Mouse (Mus musculus) left cerebral cortex, adult 11 months (tissue): ENCODE data around the gene Spop.

Source experiments
- DNase-seq: peaks from one replicate; pipeline ENCODE4 v3.0.0; 2022; ENCODE audit warnings: low spot score

The Spop gene

DNA sequence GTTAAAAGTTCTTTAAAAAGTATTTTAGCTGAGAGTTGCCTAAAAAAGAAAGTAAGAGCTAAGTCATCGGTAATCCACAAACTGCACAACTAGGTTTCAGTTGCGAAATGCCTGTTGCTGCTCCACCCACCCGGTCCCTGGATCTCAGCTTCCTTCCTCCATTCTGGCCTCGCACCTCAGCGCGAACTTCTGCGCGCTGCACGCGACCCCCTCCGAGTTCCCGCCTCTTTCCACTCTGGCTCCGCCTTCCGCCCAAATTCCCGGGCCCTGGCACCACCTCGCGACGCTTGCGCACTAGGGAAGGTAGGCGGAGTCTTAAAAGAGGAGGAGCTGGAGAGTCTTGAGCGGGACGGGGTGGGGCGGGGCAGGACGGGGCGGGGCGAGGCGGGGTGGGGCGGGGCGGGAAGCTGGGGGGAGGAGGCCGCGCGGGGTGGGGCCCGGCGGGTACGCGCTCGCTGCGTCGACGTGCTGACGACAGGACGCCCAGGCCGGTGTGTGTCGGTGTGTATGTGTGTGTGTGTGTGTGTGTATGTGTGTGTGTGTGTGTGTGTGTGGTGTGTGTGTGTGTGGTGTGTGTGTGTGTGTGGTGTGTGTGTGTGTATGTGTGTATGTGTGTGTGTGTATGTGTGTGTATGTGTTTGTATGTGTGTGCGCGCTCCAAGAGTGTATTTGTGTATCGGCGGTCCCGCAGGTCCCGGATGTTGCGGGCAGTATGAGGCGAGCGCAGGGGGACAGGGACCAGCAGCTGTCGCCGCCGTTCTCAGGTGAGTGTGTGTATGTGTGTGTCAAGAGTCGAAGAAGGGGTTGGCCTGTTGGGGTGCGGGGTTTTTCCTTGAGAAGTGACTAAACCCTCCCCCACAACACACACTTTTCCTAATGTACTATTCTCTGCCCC is at the start of gene Spop:
Spop (plus strand) TSS at position 440 of the 895 bp plus-strand sequence.
- peak; percentile 76 for DNase-seq

DNA sequence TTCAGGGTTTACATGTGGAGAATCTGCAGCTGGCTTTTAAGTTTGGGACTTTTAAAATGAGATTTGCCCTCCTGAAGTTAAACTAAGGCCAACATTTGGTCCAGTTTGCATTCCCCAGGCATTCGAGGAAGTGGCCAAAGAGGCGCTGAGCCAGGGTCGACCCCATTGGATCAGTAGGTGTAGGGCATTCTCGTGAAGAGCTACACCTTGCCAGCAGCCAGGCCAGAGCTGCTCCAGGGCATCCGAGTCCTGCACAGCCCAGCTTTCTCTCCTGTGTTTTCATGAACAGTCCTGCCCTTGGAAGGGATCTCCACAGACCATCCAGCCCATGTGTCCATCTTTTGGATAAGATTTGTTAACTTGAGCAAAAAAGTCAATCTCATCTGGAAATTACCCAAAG is 49.5 kb upstream of the Spop start:
- no peak for DNase-seq

DNA sequence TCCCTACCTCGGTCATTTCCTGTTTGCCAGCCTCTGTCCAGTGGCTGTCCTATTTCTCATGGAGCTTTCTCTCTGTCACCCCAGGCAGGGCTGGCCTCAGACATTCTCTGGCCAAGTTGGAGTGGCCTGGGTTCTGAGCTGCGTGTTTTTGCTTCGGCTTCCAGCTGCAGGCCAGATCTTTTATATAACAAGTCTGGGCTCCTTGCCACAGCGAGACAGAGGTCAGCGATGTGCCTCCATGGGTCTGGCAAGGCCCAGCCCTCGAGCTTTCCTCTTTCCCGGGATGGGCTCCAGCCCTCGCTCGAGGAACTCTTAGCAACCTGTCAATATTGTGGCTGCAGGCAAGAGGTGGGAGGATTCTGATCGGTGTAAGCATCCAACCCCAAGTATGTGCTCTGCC is 48.3 kb upstream of the Spop start:
- DNase-seq = peak; percentile 54

DNA sequence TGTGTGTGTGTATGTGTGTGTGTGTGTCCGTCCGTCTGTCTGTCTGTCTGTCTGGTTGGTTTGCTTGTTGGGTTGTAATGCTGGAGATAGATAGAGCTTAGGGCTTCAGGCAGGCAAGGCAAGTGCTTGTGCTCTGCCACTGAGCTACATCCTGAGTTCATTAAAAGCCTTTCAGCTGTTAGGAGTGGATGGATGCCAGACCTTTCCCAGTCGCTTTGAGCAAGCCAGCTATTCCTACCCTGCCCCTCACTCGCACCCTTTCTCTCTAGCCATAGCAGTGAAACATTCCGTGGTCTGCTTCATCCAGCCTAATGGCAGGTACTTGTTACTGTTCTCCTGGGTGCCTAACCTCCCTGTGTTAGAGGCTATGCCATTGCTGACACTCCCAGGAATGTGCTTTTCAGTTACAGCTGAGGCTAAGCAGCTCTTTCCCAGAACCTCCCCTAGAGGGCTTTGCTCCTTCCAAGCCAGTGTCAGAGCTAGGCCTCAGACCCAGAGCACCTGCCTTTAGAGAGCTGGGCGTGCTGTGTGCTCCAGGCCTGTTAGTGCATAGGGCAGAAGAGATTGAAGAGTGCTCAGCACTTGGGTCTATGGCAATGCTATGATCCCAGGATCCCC is 47.5 kb upstream of the Spop start:
- no peak for DNase-seq

DNA sequence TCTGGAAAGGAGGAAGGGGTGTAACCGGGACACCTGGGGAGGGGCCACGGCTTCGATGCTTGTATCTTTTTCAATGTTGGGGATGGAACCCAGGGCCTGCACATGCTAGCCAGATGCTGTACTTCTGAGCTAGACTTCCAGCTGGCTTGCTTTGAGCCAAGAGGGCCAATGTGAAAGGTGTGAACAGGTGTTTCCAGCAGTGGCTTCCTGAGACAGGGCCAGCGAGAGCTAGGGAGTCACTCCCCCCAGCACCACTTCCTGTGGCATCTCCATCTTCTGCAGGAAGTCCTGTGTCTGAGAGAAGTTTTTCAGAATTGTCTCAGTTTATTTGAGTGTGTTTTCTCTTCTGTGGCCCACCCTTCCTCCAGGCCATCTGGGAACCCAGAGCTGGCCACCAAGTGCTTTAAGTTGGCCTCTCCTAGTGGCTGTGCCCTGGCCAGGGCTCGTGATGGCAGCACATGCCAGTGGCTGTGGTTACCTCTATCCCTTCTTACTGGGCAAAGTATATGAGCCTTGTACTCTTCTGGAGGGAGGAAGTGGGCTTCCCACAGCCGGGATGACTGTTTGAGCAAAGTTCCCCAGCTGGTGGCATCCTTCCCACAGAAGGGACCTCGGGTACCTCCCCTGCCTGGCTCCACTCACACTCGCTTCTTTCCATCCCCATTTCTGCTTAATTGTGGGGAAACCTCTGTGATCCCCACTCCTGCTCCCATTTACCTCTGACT is 46.7 kb upstream of the Spop start:
- no peak for DNase-seq

DNA sequence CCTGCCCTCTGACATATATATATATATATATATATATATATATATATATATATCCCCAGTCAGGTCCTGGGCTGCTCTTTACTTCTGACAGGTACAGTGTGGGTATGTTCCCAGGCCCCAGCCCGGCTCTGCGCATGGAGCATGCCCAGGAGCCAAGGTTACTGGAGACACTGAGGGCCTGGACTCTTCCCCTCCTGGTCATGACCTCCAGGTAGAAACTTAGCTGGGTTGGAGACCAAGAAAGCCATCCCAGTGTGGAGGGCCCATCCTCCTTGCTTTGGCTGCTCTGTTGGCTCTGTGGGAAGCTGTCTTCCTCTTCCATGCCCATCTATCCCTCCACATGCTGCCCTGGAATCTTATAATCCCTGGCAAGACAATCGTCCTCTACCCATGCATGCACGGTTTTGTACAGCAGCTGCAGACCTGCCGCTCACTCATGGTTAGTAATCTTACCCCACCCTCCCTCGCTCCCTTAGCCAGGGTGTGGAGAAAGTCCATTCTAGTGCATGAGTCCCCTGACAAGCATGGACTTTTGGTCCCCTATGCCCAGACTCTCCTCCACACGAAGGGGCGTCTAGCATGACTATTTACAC is 45.6 kb upstream of the Spop start:
- DNase-seq = no peak

DNA sequence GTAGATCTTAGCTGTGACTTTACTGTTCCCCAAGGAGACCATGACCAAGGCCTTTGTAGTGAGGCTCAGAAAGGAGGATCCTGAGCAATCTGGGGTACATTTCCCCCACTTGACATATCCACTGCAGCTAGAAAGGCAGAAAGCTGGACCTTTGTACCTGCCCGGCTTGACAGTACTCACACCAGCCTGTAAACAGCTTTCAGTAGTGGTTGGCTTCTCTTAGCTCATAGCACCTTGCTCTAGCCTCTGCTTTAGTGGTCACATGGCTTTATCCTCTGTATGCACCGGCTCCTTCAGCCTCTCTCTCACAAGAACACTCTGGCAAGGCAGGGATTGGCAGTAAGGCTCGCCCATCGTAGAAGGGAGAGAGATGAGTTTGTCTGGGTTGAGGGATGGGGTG is 45.0 kb upstream of the Spop start:
- DNase-seq = no peak

DNA sequence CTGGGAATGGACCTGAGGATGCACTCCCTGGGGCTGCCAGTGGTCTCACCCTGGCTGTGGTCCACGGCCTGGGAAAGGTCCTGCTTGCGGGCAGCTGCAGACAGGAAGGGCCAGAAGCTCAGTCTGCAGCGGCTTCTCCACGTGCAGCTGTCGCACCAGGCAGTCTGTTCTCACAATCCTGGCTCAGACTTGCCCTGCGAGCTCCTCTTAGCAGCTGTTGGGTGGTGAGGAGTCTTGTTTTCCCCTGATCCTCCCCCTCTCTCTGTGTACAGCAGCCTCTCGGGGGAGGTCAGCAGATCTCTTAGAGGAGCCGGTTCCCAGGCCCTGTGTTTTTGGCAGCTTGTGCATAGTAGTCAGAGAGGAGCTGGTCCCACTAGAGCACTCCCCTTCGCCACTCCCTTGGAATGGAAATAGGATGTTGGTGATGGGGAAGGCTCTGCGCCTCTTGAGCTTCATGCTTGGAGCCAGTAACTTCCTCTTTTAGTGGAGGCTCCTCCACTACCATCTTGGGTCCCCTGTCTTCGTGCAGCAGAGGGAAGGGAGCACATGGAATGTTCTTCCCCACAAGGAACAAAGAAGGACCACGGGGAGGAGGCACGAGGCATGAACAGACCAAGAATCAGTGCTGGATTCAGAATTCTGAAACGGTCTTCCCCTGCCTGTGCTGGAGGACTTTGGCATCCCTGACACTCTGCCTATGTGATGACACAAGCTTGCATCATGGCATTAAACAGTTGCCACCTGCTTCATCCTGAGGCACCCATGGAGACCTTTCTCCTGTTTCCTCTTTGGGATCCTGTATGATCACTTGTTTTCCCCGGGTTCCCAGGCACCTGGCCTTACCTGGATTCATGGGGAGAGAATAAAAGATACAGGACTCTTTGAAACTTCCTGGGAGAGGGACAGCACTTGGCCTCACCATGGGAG is 43.7 kb upstream of the Spop start:
- DNase-seq = no peak

DNA sequence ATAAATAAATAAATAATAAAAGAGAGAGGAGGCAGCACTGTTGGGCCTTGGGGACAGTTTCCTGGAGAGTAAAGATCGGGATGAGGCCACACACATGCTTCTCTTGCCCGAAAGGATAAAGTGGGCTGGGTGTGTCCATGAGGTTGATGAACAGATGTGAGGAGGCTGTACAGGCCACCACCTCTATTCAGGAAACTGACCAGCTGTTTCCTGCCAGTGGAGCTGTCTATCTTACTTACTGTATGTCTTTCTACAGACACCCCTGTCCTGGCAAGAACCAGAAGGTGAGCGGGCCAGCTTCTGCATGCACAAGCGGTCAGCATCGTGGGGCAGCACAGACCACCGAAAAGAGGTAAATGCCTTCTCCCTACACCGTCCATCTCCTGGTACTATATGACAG is 42.7 kb upstream of the Spop start:
- no peak for DNase-seq

DNA sequence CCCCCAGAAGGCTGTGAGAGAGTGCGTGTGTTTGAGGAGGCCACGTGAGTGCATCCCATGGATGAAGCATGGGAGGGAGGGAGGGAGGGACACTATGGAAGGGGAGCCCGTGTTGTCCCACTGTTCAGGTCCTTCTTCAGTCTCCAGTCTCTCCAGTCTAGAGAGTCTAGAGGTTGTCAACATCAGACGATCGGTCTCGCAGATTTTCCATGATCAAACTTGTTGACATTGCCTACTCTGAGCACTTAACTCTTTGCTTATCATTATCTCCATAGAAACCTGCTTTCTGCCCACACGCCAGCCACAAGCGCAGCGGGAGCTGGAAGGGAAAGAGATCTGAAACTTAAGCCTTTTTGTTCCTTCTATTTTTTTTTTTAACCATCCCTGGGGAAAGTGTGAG is 35.0 kb upstream of the Spop start:
- no peak for DNase-seq

DNA sequence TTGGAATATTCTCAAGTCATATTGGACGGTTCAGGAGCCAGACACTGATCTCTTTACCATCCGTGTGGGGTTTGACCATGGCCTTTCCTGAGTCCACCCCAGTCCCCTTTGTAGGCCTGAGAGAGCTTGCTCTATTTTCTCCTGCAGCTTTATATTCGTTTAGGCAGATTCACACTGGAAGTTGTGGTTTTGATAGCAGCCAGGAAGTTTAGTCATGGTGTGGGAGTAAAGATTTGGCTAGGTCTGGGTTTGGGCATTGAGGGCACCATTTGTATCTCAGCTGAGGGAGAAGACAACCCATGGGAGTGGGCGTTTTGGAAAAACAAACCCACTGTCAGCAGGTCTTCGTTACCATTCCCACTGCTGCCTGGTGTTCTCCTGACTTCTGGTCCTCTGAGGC is 34.3 kb upstream of the Spop start:
- no peak for DNase-seq

DNA sequence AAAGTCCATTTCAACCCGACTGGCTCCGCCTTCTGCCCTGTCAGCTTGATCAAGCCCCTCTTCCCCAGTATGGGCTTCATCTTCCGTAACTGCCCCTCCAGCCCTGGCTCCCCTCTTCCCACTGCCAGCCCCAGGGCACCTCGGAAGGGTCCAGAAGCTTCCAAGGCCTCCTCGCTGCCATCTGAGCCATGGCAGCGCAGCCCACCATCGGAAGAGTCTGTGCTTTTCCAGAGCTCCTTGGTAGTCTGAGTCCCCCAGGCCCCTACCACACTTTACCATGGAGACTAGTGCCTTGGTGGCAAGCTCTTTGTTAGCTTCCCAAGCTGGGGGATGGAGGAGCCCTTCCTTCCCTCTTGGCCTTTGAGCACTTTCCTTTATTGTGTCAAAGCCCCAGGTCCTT is 33.2 kb upstream of the Spop start:
- no peak for DNase-seq

DNA sequence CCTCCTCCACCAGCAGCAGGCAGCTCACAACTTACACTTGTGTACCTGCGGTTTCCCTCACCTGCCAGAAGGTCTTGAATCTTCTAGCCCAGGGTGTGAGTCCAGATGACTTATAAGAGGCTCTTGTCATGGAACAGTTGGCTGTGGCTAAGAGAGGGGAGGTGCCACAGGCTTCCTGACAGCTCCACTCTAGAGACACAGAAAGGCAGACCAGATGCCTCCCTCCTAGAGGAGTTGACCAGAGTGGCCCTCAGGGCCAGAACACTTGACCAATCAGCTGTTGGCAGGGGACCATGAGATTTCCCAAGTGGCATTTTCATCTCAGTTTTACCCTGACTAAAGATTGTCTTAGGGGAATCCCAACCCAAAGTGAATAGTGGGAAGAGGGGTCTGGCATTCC is 32.7 kb upstream of the Spop start:
- no peak for DNase-seq

DNA sequence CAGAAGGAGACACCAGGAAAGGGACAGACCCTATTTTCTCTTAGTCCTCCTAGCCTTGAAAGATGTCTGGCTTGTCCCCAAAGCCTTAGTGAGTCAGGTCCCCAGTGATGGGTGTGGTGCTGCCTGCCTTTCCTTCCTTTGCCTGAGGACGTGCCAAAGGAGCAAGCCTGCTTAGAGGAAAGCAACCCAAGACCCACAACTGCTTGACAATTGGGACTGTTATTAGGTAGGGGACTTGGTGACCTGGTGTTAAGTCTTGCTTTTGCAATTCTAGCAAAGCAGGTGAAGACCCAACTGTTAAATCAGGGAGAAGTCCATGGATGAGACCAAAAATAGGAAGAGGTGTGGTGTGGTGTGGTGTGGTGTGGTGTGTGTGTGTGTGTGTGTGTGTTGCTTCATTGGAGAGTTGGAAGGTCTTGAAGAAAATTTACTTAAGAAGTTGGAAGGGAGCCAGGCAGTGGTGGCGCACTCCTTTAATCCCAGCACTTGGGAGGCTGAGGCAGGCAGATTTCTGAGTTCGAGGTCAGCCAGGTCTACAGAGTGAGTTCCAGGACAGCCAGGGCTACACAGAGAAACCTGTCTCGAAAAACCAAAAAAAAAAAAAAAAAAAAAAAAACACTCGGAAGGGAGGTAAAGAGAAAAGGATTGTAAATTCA is 30.4 kb upstream of the Spop start:
- DNase-seq = no peak

DNA sequence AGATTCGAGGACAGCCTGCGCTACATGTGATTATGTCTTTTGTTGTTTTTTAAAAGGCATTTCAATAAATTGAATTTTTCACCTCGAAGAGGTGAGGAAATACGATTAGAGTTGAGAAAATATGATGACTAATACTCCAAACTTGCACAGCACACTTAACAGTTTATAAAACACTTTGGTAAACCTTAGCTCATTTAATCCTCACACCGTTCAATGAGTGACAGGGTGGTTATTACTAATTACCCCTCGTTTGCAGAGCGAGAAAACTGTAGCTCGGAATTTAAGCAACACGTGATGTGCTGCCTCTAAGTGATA is 29.9 kb upstream of the Spop start:
- DNase-seq = no peak

DNA sequence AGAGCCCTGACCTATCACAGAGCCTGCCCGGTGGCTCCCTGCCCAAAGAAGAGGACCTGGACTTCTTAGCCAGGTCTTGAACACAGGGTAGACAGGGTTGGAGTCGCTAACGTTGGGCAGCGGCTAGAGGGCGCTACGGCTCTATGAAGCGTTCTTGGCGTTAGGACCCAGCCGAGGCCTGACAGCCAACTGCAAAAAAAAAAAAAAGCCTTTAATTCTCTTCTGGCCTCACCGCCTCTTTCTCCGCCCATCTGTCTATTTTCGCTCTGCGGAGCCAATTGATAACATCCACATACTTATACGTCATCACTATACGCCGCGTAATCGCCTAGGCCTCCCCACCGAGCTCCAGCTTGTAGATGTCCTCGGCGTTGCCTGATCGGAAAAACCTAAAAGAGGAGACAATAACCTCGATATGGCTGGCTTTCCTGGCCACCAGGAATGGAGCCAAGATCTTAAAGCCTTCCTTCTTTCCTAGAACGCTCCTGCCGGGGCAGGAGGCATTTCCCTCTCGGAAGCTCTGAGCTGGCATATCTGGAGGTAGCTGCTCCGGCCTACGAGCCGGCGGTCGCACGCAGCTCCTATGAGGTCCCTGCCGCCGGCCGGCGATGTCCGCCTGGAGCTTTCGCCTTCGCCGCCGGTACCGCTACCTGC is 29.4 kb upstream of the Spop start, which contains the start of gene Slc35b1:
Slc35b1 (plus strand) TSS at position 374 of the 654 bp plus-strand sequence.
- peak; percentile 99 for DNase-seq

DNA sequence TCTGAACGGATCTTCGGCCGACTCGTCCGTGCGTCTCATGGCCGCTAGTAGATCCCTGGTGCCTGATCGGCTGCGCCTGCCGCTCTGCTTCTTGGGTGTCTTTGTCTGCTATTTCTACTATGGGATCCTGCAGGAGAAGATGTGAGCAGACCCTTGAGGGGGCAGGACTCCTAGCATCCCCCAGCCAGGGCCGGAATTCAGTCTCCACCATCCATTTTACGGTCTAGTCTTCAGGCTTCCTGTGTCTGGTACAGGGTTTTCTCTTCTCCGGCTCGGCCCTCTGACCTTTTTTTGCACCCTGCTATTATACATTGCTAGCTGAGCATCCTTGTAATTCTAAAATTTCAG is 28.9 kb upstream of the Spop start:
- DNase-seq = no peak

DNA sequence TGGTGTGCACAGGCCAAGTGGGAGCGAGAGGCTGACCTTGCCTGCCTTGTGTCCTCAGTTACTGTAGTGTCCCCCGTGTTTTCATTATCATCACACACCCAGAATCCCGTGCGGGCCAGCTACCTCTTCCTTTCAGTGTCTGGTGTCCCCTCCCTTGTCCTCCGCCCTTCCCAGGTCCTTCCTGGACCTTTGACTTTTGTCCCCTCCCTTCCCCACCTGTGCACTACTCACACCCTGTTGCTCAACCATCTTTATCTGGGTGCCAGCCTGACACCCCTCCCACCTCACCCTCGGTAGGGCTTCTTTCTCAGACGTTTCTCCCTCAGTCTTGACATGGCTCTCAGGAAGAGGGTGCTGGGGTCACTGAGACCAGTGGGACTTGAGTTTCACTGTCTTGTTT is 26.5 kb upstream of the Spop start:
- no peak for DNase-seq

DNA sequence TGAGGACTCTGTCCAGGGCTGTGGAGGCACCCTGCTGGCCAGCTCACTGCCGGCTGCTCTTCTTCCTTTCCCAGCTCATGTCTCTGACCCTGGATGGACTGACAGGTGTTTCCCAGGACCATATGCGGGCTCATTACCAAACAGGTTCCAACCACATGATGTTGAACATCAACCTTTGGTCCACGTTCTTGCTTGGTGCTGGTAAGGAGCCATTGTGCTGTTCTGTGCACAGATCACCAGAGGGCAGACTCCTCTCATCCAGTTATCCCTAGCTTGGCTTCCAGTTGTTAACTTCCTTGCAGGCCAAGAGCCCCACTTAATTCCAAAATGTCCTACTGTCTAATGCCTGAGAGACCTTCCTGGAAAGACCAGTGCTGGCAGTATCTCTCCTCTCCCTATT is 24.9 kb upstream of the Spop start:
- DNase-seq = no peak

DNA sequence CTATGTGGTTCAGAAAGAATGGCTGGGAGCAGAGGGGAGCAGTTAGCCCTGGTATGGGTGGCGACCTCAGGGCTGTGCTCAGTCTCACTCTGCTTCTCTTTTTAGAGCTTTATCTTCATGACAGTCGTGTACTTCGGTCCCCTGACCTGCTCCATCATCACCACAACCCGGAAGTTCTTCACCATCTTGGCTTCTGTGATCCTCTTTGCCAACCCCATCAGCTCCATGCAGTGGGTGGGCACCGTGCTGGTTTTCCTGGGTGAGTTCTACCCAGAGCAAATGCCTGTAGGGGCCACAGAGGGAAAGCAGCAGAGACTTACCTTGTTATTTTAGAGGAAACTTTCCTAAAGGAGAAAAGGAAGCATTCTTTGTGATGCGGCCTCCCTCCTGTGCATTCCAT is 23.5 kb upstream of the Spop start:
- no peak for DNase-seq

DNA sequence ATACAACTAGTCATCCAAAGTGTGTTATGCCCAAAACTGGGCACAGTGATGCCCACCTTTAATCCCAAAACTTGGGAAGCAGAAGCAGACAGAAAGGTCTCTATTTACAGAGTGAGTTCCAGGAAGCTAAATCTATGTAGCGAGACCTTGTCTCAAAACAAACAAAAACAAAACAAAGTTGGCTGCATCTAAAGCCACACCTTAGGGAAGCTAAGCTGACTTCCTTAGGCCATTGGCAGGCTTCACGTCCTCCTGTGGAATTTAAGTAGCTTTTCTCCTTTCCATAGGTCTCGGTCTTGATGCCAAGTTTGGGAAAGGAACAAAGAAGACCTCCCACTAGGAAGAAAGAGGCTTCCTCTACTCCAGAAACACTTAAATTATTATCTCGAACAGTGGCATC is 22.7 kb upstream of the Spop start:
- DNase-seq = no peak
